Mouse (Mus musculus) CH12F3 (cell line): ENCODE results near the gene Ccnd1.

Experiments used
- in situ Hi-C: fragments of 300-500 bp; cut with MboI; formaldehyde crosslinking; loops from 2 replicates; pipeline ENCODE4 v1.14.3; 2020; ENCODE audit warnings: low sequenced_read_pairs

The Ccnd1 gene

GRCm38 (mm10) chr7:144940003-144940571 is 362 bp upstream of the Ccnd1 start:
- in situ Hi-C loops: loop anchor here (10.0 kb wide), 1 partner anchor 155 kb away; no protein-coding TSS in a partner anchor

GRCm38 (mm10) chr7:144938661-144939343 is 923 bp downstream of the Ccnd1 start:
- in situ Hi-C loops: loop anchor here (5.0 kb wide), 1 partner anchor 303 kb away; no protein-coding TSS in a partner anchor

GRCm38 (mm10) chr7:144937899-144938517 is 1.7 kb downstream of the Ccnd1 start:
- in situ Hi-C loops: loop anchor here (5.0 kb wide), 1 partner anchor 304 kb away; no protein-coding TSS in a partner anchor

- in situ Hi-C loops: loop anchor here (5.0 kb wide), 1 partner anchor 305 kb away; no protein-coding TSS in a partner anchor
Observed at GRCm38 (mm10) chr7:144937490-144937889, 2.2 kb downstream of the Ccnd1 start.

GRCm38 (mm10) chr7:144936311-144936880 is 3.3 kb downstream of the Ccnd1 start:
- in situ Hi-C loops: loop anchor here (5.0 kb wide), 1 partner anchor 306 kb away; no protein-coding TSS in a partner anchor

- in situ Hi-C loops: loop anchor here (5.0 kb wide), 1 partner anchor 307 kb away; no protein-coding TSS in a partner anchor
Observed at GRCm38 (mm10) chr7:144935563-144935962, 4.2 kb downstream of the Ccnd1 start.

- in situ Hi-C loops: loop anchor here (5.0 kb wide), 1 partner anchor 307 kb away; no protein-coding TSS in a partner anchor
Observed at GRCm38 (mm10) chr7:144934901-144935300, 4.8 kb downstream of the Ccnd1 start.

GRCm38 (mm10) chr7:144933796-144934195 is 5.9 kb downstream of the Ccnd1 start:
- in situ Hi-C loops: no loop called here

- in situ Hi-C loops: no loop called here
Observed at GRCm38 (mm10) chr7:144933336-144933735, 6.4 kb downstream of the Ccnd1 start.

- in situ Hi-C loops: no loop called here
Observed at GRCm38 (mm10) chr7:144932389-144932937, 7.3 kb downstream of the Ccnd1 start.

GRCm38 (mm10) chr7:144931778-144932177 is 7.9 kb downstream of the Ccnd1 start:
- in situ Hi-C loops: no loop called here

- in situ Hi-C loops: no loop called here
Observed at GRCm38 (mm10) chr7:144929931-144930330, 9.8 kb downstream of the Ccnd1 start.

GRCm38 (mm10) chr7:144929506-144929905 is 10.2 kb downstream of the Ccnd1 start:
- in situ Hi-C loops: no loop called here

GRCm38 (mm10) chr7:144928889-144929210 is 10.9 kb downstream of the Ccnd1 start:
- in situ Hi-C loops: no loop called here

GRCm38 (mm10) chr7:144928009-144928888 is 11.5 kb downstream of the Ccnd1 start:
- in situ Hi-C loops: no loop called here

GRCm38 (mm10) chr7:144927591-144927990 is 12.1 kb downstream of the Ccnd1 start:
- in situ Hi-C loops: no loop called here

- in situ Hi-C loops: no loop called here
Observed at GRCm38 (mm10) chr7:144918823-144919222, 20.9 kb downstream of the Ccnd1 start.

GRCm38 (mm10) chr7:144914948-144915750 is 24.6 kb downstream of the Ccnd1 start, which contains the start of gene LTO1:
TSS of gene LTO1 (plus strand) at chr7:144915100.
- in situ Hi-C loops: no loop called here

- in situ Hi-C loops: no loop called here
Observed at GRCm38 (mm10) chr7:144914296-144914947, 25.3 kb downstream of the Ccnd1 start.
